Mouse (Mus musculus): Measurements from ENCODE around the gene Rufy4. TPM values are rescaled to one million over a fixed set of nuclear protein-coding genes. Genes with fewer than 3 reads are reported as not detected.

The Rufy4 gene
- polyA plus RNA-seq, 1 experiment from 2014 or later, result 0.15 TPM

DNA sequence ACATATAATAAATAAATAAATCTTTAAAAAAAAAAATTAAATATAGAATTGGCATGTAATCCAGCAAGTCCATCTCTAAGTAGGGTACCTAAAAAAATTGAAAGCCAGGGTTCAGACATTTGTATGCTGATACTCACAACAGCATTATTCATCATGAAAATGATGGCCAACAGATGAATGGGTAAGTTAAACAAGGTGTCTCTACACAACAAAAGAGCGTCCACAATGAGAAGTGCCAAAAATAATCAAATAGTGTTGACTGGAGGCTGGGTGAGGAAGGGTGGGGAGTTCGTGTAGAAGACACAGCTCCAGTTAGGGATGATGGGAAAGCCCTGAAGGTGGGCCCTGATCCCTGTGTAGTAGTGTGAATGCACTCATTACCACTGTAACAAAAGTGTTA lies 34.7 kb downstream of the Rufy4 start:
- Histone ChIP-seq H3K27me3 (replicated peaks; ENCODE audit: low read depth, poor library complexity, severe bottlenecking) (no peaks in the 10 kb centered on the region), H3K36me3 (replicated peaks) (no peaks in the 10 kb centered on the region), H3K4me3 (no peak overlapping the region), H3K4me1 (peaks cover 4% of the 10 kb centered on the region; the same call in 1 of the 2 replicates), H3K27ac (replicated peaks) (no peak overlapping the region), H3K9me3 (no peaks in the 10 kb centered on the region)
- WGBS, result 73% methylated on average over 2 of the region's 2 CpGs
- no peak for DNase-seq (ENCODE audit: low spot score)

DNA sequence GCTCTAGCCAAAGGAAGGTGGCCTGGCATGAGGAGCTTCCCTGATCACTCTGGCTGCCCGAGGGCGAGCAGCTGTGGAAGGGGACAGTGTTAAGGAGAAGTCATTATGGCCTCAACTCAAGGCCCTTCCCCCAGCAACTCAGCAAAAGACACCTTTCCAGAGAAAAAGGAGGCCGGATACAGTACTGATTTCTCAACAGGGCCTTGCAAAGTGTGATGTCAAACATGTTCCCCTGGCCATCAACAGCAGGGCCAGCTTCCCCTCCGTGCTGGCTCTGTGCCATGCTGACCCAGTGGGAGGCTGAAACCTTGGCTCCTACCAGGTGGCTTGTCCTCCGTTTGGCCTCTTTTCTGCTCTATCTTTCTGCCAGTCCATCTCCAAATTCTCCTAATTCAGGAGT lies 41.8 kb downstream of the Rufy4 start:
- Histone ChIP-seq H3K9me3 (no peaks in the 10 kb centered on the region), H3K27ac (replicated peaks) (no peak overlapping the region), H3K27me3 (replicated peaks; ENCODE audit: low read depth, poor library complexity, severe bottlenecking) (no peaks in the 10 kb centered on the region), H3K4me1 (no peaks in the 10 kb centered on the region), H3K36me3 (replicated peaks) (no peaks in the 10 kb centered on the region), H3K4me3 (no peak overlapping the region)
- DNase-seq (ENCODE audit: low spot score), result no peak
- 87% methylated on average over 5 of the region's 5 CpGs for WGBS

DNA sequence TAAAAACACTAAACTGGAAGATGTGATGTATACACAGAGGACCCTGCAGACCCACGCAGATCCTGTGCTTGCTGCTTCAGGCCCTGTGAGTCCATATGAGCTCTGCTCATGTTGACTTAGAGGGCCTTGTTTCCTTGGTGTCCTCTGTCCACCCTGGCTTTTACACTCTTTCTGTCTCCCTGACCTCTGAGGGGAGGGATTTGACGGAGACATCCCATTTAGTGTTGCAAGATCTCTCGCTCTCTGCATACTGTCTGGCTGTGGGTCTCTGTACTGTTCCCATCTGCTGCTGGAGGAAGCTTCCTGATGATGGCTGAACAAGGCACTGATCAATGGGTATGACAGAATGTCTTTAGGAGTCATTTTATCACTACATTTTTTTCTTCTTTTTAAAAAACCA lies 44.4 kb downstream of the Rufy4 start:
- H3K9me3 ChIP-seq, result no peaks in the 10 kb centered on the region
- 82% methylated on average over 3 of the region's 3 CpGs for WGBS
- H3K4me1 ChIP-seq, result no peaks in the 10 kb centered on the region
- no peaks in the 10 kb centered on the region for H3K36me3 ChIP-seq (replicated peaks)
- no peak overlapping the region for H3K27ac ChIP-seq (replicated peaks)
- no peaks in the 10 kb centered on the region for H3K27me3 ChIP-seq (replicated peaks; ENCODE audit: low read depth, poor library complexity, severe bottlenecking)
- no peak overlapping the region for H3K4me3 ChIP-seq
- DNase-seq (ENCODE audit: low spot score), result no peak

DNA sequence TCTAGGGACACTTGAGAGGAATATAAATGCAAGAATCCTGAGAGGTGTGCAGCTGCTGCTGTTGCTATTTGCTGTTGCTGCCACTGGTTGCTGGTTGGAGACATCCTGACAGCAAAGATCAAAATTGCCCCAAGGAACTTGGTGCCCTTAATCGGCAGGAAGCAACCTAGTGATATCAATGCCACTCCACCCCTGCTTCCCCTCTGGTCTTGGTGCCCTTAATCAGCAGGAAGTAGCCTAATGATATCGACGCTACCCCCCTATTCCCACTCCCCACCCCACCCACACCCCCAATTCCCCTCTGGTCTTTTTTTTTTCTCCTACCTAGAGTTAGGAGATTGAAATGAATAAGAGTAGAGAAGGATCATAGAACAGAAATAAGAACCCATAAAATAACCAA lies 47.4 kb downstream of the Rufy4 start:
- no peak for DNase-seq (ENCODE audit: low spot score)
- Histone ChIP-seq H3K36me3 (replicated peaks) (no peaks in the 10 kb centered on the region), H3K27ac (replicated peaks) (no peak overlapping the region), H3K27me3 (replicated peaks; ENCODE audit: low read depth, poor library complexity, severe bottlenecking) (no peaks in the 10 kb centered on the region), H3K9me3 (no peaks in the 10 kb centered on the region), H3K4me3 (no peak overlapping the region), H3K4me1 (no peaks in the 10 kb centered on the region)
- 81% methylated on average over 3 of the region's 3 CpGs for WGBS

DNA sequence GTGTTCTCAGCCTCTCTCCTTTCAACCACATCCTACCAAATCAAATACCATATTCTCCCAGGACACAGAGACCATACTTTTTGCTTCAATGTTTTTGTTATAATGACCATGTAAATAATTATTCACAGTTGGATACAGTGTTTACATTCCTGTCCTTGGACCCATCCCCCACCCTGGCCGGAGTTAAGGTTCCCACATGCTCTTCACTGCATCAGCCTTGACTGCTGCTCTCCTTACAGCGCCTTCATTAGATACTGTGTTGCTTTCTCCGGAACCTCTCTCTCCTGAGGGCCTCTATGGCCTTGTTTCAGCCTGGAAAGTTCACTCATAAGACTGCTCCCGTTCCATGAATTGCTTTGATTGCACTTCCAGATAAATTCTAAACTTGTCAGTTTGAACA lies 50.4 kb downstream of the Rufy4 start:
- Histone ChIP-seq H3K27me3 (replicated peaks; ENCODE audit: low read depth, poor library complexity, severe bottlenecking) (no peaks in the 10 kb centered on the region), H3K9me3 (no peaks in the 10 kb centered on the region), H3K4me3 (no peak overlapping the region), H3K27ac (replicated peaks) (no peak overlapping the region), H3K36me3 (replicated peaks) (no peaks in the 10 kb centered on the region), H3K4me1 (peaks cover 12% of the 10 kb centered on the region)
- DNase-seq (ENCODE audit: low spot score), result no peak
- 83% methylated on average over 4 of the region's 4 CpGs for WGBS

DNA sequence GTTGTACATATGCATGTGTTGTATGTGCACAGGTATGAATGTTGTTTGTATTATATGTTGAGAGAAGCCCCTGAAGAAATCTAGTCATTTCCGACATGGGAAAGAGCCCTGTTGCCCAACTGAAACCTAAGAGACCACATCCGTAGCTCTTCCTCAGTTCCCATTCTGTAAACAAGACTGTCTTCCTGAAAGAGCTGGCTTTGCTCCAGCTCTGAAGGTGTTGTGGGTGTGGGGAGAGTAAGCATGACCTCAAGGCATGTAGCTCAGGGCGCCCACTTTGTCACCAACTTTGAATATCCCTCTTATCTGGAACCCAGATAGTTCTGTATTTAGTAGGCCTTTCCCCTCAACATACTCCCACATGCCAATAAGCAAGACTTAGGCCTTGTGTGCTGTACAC lies 53.3 kb downstream of the Rufy4 start:
- WGBS, result 96% methylated on average over 3 of the region's 3 CpGs
- H3K27ac ChIP-seq (replicated peaks), result no peak overlapping the region
- peaks cover 21% of the 10 kb centered on the region for H3K4me1 ChIP-seq
- no peak overlapping the region for H3K4me3 ChIP-seq
- no peaks in the 10 kb centered on the region for H3K27me3 ChIP-seq (replicated peaks; ENCODE audit: low read depth, poor library complexity, severe bottlenecking)
- no peak for DNase-seq (ENCODE audit: low spot score)
- H3K9me3 ChIP-seq, result no peaks in the 10 kb centered on the region
- no peaks in the 10 kb centered on the region for H3K36me3 ChIP-seq (replicated peaks)

DNA sequence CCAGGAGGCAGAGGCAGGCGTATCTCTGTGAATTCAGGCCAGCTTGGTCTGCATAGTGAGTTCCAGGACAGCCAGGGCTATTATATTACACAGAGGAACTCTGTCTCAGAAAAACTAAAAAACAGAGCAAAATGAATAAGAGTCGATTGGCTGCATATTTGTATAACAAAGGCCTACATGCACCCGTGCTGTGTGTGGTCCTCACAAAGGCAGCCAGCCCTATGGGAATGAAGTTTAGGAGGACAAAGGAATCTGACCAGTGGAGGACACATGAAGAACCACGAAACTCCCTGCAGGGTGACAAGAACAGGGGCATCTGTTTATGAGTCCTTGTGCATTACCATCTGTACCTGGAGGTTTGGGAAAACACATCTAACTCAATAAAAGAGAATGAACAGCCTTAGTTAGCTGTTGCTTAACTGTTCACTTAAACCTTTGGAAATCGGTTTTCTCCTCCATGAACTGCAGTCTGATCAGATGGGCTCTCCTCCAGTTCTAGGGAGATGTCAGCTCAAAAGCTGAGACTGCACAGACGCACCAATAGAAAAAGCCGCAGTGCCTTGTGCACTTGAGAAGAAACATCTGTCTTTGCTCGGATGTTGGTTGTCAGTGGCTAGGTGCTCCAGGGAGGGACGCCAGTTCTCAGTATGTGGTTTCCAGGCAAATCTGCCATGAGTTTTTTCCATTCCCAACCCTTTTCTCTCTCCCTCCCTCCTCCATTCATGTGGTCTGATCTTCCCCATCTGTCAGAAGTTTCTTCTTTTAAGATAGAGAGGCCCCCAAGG lies 54.5 kb downstream of the Rufy4 start:
- H3K4me1 ChIP-seq, result peaks cover 21% of the 10 kb centered on the region
- H3K9me3 ChIP-seq, result no peaks in the 10 kb centered on the region
- no peaks in the 10 kb centered on the region for H3K27me3 ChIP-seq (replicated peaks; ENCODE audit: low read depth, poor library complexity, severe bottlenecking)
- no peaks in the 10 kb centered on the region for H3K36me3 ChIP-seq (replicated peaks)
- H3K27ac ChIP-seq (replicated peaks), result no peak overlapping the region
- H3K4me3 ChIP-seq, result no peak overlapping the region
- 64% methylated on average over 9 of the region's 9 CpGs for WGBS
- DNase-seq (ENCODE audit: low spot score), result peak; percentile 31

DNA sequence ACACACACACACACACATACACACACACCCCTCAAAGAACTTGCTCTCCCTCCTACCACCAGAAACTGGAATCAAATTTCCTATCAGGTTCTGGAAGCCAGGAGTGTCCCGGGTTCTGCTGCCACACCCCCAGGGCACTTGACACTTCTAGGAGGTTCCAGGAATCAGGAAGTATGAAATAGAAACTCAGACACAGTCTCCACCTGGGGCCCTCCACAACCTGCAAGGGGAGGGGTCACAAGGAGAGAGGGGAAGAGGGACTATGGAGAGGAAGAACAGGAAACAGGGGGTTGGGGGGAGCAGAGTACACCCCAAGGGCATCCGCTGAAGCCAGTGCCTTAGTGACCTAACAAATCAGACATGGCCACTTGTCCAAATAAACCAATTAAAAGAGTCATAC lies 56.1 kb downstream of the Rufy4 start:
- Histone ChIP-seq H3K36me3 (replicated peaks) (no peaks in the 10 kb centered on the region), H3K27me3 (replicated peaks; ENCODE audit: low read depth, poor library complexity, severe bottlenecking) (no peaks in the 10 kb centered on the region), H3K27ac (replicated peaks) (no peak overlapping the region), H3K4me1 (peaks cover 21% of the 10 kb centered on the region), H3K9me3 (no peaks in the 10 kb centered on the region), H3K4me3 (no peak overlapping the region)
- 40% methylated on average over 2 of the region's 2 CpGs for WGBS
- no peak for DNase-seq (ENCODE audit: low spot score)

DNA sequence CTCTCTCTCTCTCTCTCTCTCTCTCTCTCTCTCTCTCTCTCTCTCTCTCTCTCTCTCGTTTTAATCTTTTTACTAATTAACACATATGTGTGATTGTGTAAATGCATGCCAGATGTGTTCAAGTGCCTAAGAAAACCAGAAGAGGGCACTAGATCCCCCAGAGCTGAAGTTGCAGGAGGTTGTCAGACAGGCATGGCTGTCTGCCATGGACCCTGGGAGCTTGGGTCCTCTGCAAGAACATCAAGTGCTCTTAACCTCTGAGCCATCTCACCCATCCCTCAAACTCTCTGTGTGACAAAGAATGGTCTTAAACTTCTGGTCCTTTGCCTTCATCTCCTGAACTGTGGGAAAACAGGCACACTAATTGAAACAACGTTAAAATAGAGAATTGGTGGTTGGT lies 57.7 kb downstream of the Rufy4 start:
- H3K4me3 ChIP-seq, result no peak overlapping the region
- H3K9me3 ChIP-seq, result no peaks in the 10 kb centered on the region
- WGBS, result 56% methylated on average over 2 of the region's 2 CpGs
- no peaks in the 10 kb centered on the region for H3K36me3 ChIP-seq (replicated peaks)
- H3K27me3 ChIP-seq (replicated peaks; ENCODE audit: low read depth, poor library complexity, severe bottlenecking), result no peaks in the 10 kb centered on the region
- H3K4me1 ChIP-seq, result peaks cover 21% of the 10 kb centered on the region
- no peak for DNase-seq (ENCODE audit: low spot score)
- no peak overlapping the region for H3K27ac ChIP-seq (replicated peaks)

DNA sequence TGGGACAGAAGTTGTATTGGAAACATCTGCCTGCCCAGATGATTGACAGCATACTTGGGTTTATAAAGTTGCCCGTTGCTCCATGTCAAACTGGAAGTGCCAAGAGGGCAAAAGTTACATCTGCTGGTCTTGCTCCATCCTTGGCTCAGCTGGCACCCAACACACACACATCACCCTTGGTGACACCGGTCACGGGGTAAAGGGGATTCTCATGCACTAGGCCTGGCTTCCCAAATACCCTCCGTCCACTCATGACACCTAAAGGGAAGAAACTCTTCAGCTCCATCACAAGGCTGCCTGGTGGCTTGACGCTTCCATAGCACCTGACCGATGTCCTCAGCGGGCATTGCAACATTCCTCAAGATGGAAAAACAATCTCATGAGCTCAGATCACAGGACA lies 65.1 kb downstream of the Rufy4 start:
- 89% methylated on average over 7 of the region's 7 CpGs for WGBS
- no peak overlapping the region for H3K4me3 ChIP-seq
- no peaks in the 10 kb centered on the region for H3K36me3 ChIP-seq (replicated peaks)
- H3K9me3 ChIP-seq, result no peaks in the 10 kb centered on the region
- no peaks in the 10 kb centered on the region for H3K4me1 ChIP-seq
- DNase-seq (ENCODE audit: low spot score), result no peak
- H3K27me3 ChIP-seq (replicated peaks; ENCODE audit: low read depth, poor library complexity, severe bottlenecking), result no peaks in the 10 kb centered on the region
- H3K27ac ChIP-seq (replicated peaks), result no peak overlapping the region

DNA sequence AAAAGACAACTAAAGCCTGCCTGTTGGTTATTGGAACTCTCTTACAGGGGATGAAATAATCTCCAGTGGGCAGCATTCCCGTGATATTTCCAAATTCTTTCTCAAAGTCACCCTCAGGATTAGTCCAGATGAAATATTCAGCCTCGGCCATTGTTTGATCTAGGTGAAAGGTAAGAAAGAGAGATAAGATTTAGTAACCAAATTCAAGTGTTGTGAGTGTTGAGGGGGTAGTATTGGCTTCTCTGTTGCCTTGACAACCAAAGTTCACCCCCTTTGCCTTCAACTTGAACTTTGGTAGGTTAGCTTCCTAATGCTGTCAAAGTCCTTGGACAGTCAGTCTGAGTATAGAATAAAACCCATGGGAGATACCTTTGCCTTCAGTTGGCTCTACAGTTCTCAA lies 67.4 kb downstream of the Rufy4 start:
- H3K27me3 ChIP-seq (replicated peaks; ENCODE audit: low read depth, poor library complexity, severe bottlenecking), result no peaks in the 10 kb centered on the region
- no peaks in the 10 kb centered on the region for H3K4me1 ChIP-seq
- H3K27ac ChIP-seq (replicated peaks), result no peak overlapping the region
- 86% methylated on average over 2 of the region's 2 CpGs for WGBS
- no peaks in the 10 kb centered on the region for H3K36me3 ChIP-seq (replicated peaks)
- H3K4me3 ChIP-seq, result no peak overlapping the region
- no peak for DNase-seq (ENCODE audit: low spot score)
- no peaks in the 10 kb centered on the region for H3K9me3 ChIP-seq

DNA sequence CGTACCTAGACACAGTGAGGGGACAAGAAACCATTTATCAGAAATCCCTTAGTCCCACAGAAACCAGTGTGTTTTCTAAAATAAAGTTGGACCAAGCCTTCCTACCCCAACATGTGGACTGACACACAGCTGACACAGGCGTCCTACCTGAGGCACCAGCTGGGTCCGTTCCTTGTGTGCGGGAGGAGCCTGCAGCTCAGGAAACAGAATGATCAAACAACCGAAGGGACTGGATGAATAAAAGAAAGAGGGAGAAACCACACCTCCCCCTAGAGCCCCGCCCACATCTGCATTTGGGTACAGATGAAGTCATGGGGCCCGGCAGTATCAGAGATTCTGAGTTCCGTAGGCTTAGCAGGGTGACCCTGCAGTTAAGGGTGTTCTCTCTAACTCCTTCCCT lies 69.1 kb downstream of the Rufy4 start, which contains the start of gene Cxcr1:
TSS of gene Cxcr1 (minus strand) at position 187 of the 400 bp plus-strand sequence.
- 70% methylated on average over 8 of the region's 8 CpGs for WGBS
- Histone ChIP-seq H3K9me3 (no peaks in the 10 kb centered on the region), H3K27ac (replicated peaks) (no peak within 1 kb of the TSS), H3K4me3 (no peak within 1 kb of the TSS), H3K27me3 (replicated peaks; ENCODE audit: low read depth, poor library complexity, severe bottlenecking) (no peaks in the 10 kb centered on the region), H3K36me3 (replicated peaks) (no peaks in the 10 kb centered on the region), H3K4me1 (no peaks in the 10 kb centered on the region)
- DNase-seq (ENCODE audit: low spot score), result no peak

DNA sequence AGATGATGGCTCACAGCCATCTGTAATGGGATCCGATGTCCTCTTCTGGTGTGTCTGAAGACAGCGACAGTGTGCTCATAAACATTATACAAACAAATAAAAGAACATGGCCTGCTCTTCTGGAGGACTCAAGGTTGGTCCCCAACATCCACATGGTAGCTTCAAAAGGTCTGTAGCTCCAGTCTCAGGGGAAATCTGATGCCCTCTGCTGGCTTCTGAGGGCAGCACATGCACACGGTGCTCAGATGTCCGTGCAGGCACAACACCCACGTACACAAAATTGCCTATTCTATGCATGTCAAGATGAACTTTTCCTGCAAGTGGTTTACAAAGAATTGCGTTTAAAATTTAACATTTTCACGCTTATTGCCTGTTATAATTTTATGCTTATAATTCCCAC lies 70.6 kb downstream of the Rufy4 start:
- Histone ChIP-seq H3K36me3 (replicated peaks) (no peaks in the 10 kb centered on the region), H3K4me3 (no peak overlapping the region), H3K4me1 (peaks cover 4% of the 10 kb centered on the region), H3K27ac (replicated peaks) (no peak overlapping the region), H3K27me3 (replicated peaks; ENCODE audit: low read depth, poor library complexity, severe bottlenecking) (no peaks in the 10 kb centered on the region), H3K9me3 (no peaks in the 10 kb centered on the region)
- DNase-seq (ENCODE audit: low spot score), result peak; percentile 36
- 54% methylated on average over 7 of the region's 7 CpGs for WGBS

Measured in embryonic facial prominence, embryonic 10.5 days (tissue).